Mouse (Mus musculus): ENCODE measurements at regions not wholly inside any gene's neighbourhood (a gene's known extent, or its start where the extent isn't known, plus 50 kb on each side); places are given as distances from the start of the nearest gene placed in this dataset.
A peak's percentile ranks its signal among the peaks of the same experiment; 100 is the strongest.

- TF ChIP-seq GATA4 (IDR thresholded peaks at IDR 0.05; ENCODE audit: insufficient replicate concordance, low read length) = no peak
Measured at GRCm38 (mm10) chr14:25173873-25174272, 285.1 kb upstream of the Zmiz1 start.

- no peak for TF ChIP-seq GATA4 (IDR thresholded peaks at IDR 0.05; ENCODE audit: insufficient replicate concordance, low read length)
Measured at GRCm38 (mm10) chr14:25174402-25174801, 284.6 kb upstream of the Zmiz1 start.

- TF ChIP-seq GATA4 (IDR thresholded peaks at IDR 0.05; ENCODE audit: insufficient replicate concordance, low read length) = no peak
Measured at GRCm38 (mm10) chr14:25176206-25176605, 282.8 kb upstream of the Zmiz1 start.

- no peak for TF ChIP-seq GATA4 (IDR thresholded peaks at IDR 0.05; ENCODE audit: insufficient replicate concordance, low read length)
Measured at GRCm38 (mm10) chr14:25180126-25180525, 278.9 kb upstream of the Zmiz1 start.

GRCm38 (mm10) chr14:25181406-25181805 lies 277.6 kb upstream of the Zmiz1 start:
- 0 out of 2 replicates have a peak, but pooled peaks have one; percentile 17 for TF ChIP-seq GATA4 (IDR thresholded peaks at IDR 0.05; ENCODE audit: insufficient replicate concordance, low read length)

GRCm38 (mm10) chr14:25184042-25184441 lies 274.9 kb upstream of the Zmiz1 start:
- TF ChIP-seq GATA4 (IDR thresholded peaks at IDR 0.05; ENCODE audit: insufficient replicate concordance, low read length) = no peak

- no peak for TF ChIP-seq GATA4 (IDR thresholded peaks at IDR 0.05; ENCODE audit: insufficient replicate concordance, low read length)
Measured at GRCm38 (mm10) chr14:25184875-25185274, 274.1 kb upstream of the Zmiz1 start.

GRCm38 (mm10) chr14:25185556-25185958 lies 273.4 kb upstream of the Zmiz1 start:
- no peak for TF ChIP-seq GATA4 (IDR thresholded peaks at IDR 0.05; ENCODE audit: insufficient replicate concordance, low read length)

- TF ChIP-seq GATA4 (IDR thresholded peaks at IDR 0.05; ENCODE audit: insufficient replicate concordance, low read length) = no peak
Measured at GRCm38 (mm10) chr14:25185959-25186771, 272.8 kb upstream of the Zmiz1 start.

GRCm38 (mm10) chr14:25187715-25188114 lies 271.3 kb upstream of the Zmiz1 start:
- no peak for TF ChIP-seq GATA4 (IDR thresholded peaks at IDR 0.05; ENCODE audit: insufficient replicate concordance, low read length)

GRCm38 (mm10) chr14:25189256-25189655 lies 269.7 kb upstream of the Zmiz1 start:
- no peak for TF ChIP-seq GATA4 (IDR thresholded peaks at IDR 0.05; ENCODE audit: insufficient replicate concordance, low read length)

- no peak for TF ChIP-seq GATA4 (IDR thresholded peaks at IDR 0.05; ENCODE audit: insufficient replicate concordance, low read length)
Measured at GRCm38 (mm10) chr14:25190680-25191270, 268.2 kb upstream of the Zmiz1 start.

- no peak for TF ChIP-seq GATA4 (IDR thresholded peaks at IDR 0.05; ENCODE audit: insufficient replicate concordance, low read length)
Measured at GRCm38 (mm10) chr14:25196820-25197219, 262.2 kb upstream of the Zmiz1 start.

- no peak for TF ChIP-seq GATA4 (IDR thresholded peaks at IDR 0.05; ENCODE audit: insufficient replicate concordance, low read length)
Measured at GRCm38 (mm10) chr14:25199900-25200299, 259.1 kb upstream of the Zmiz1 start.

GRCm38 (mm10) chr14:25200656-25201179 lies 258.3 kb upstream of the Zmiz1 start:
- no peak for TF ChIP-seq GATA4 (IDR thresholded peaks at IDR 0.05; ENCODE audit: insufficient replicate concordance, low read length)

- TF ChIP-seq GATA4 (IDR thresholded peaks at IDR 0.05; ENCODE audit: insufficient replicate concordance, low read length) = no peak
Measured at GRCm38 (mm10) chr14:25202312-25202711, 256.7 kb upstream of the Zmiz1 start.
